Mouse (Mus musculus) limb, embryonic 10.5 days (tissue): ENCODE measurements around the gene Txnl4b. TPM values are rescaled to one million over a fixed set of nuclear protein-coding genes. Genes with fewer than 3 reads are reported as not detected.

ENCODE experiments used
- DNase-seq: peaks from one replicate; pipeline ENCODE4 v3.0.0-alpha.2; 2017; ENCODE audit warnings: low spot score
- H3K27ac ChIP-seq: fragments of 300-500 bp; sonication (generic); 2 replicates; pipeline ENCODE4 v1.5.1; 2016; ENCODE audit warnings: mild to moderate bottlenecking
- H3K27me3 ChIP-seq: fragments of 300-500 bp; sonication (generic); 2 replicates; pipeline ENCODE4 v1.6.1; 2016; ENCODE audit warnings: low read depth, mild to moderate bottlenecking; ENCODE audit not compliant: poor library complexity, severe bottlenecking
- H3K36me3 ChIP-seq: fragments of 300-500 bp; sonication (generic); 2 replicates; pipeline ENCODE4 v1.6.1; 2016; ENCODE audit warnings: mild to moderate bottlenecking, moderate library complexity
- H3K4me1 ChIP-seq: fragments of 300-500 bp; sonication (generic); 2 replicates; pipeline ENCODE4 v1.6.1; 2016
- H3K4me3 ChIP-seq: fragments of 300-500 bp; sonication (generic); 2 replicates; pipeline ENCODE4 v1.5.1; 2016; ENCODE audit warnings: mild to moderate bottlenecking, moderate library complexity
- H3K9me3 ChIP-seq: fragments of 300-500 bp; sonication (generic); replicated peaks from 2 replicates; pipeline ENCODE4 v1.6.1; 2016; ENCODE audit warnings: mild to moderate bottlenecking
- WGBS: fragments of 180-500 bp; shearing (Covaris S2); methylation state at CpG from one replicate; pipeline ENCODE4 v1.1.7; 2016; 5-methylcytosine and 5-hydroxymethylcytosine counted together
- polyA plus RNA-seq: library from polyadenylated mRNA; unstranded; fragments of >200 nt; fragmentation: Nextera tagmentation; extraction: Ambion mirVana; gene quantifications from 2 replicates; pipeline ENCODE4 v1.2.1, GENCODE M21; 2016

Gene Txnl4b
- polyA plus RNA-seq, 1 experiment from 2014 or later: 26.2 TPM

- H3K36me3 ChIP-seq: peaks cover 19% of the 10 kb centered on the region
- peak overlapping the region; percentile 70 for H3K4me3 ChIP-seq
- peaks cover 12% of the 10 kb centered on the region for H3K4me1 ChIP-seq
- no peaks in the 10 kb centered on the region for H3K9me3 ChIP-seq
- H3K27me3 ChIP-seq: no peaks in the 10 kb centered on the region
- 23% methylated on average over 5 of the region's 5 CpGs for WGBS
- peak overlapping the region; percentile 88 for H3K27ac ChIP-seq
- DNase-seq: no peak
These were observed 43.4 kb downstream of the Txnl4b start for GRCm38 (mm10) chr8:109609153-109609502.

- Histone ChIP-seq H3K4me3 (no peak within 1 kb of the TSS), H3K27me3 (no peaks in the 10 kb centered on the region), H3K36me3 (no peaks in the 10 kb centered on the region), H3K9me3 (no peaks in the 10 kb centered on the region), H3K27ac (no peak within 1 kb of the TSS), H3K4me1 (no peaks in the 10 kb centered on the region)
- DNase-seq: no peak
- 68% methylated on average over 27 of the region's 27 CpGs for WGBS
These were observed 48.8 kb downstream of the Txnl4b start, which contains the start of gene Pkd1l3 for GRCm38 (mm10) chr8:109614243-109615210. Gene Pkd1l3, plus strand, starts transcription at chr8:109614517.

- Histone ChIP-seq H3K9me3 (no peaks in the 10 kb centered on the region), H3K36me3 (no peaks in the 10 kb centered on the region), H3K4me1 (no peaks in the 10 kb centered on the region), H3K4me3 (no peak overlapping the region), H3K27ac (no peak overlapping the region), H3K27me3 (no peaks in the 10 kb centered on the region)
- DNase-seq: no peak
- WGBS: 91% methylated on average over 3 of the region's 3 CpGs
These were observed 49.9 kb downstream of the Txnl4b start for GRCm38 (mm10) chr8:109615569-109615968.

Other genes with a start within 250 kb of the Txnl4b start
- gene Pmfbp1, start 71.9 kb upstream of the Txnl4b start, polyA plus RNA-seq: 0.05 and 0.08 TPM in 2 replicates
- gene Dhx38, start within 50 bp of the Txnl4b start, polyA plus RNA-seq: 46.4 and 46.6 TPM in 2 replicates
- gene Hp, start 13.3 kb downstream of the Txnl4b start, polyA plus RNA-seq: 0.61 and 0.98 TPM in 2 replicates
- gene Dhodh, start 42.8 kb downstream of the Txnl4b start, polyA plus RNA-seq: 60.1 and 62.2 TPM in 2 replicates
- 0.21 and 0.43 TPM in 2 replicates for gene Pkd1l3, start 48.6 kb downstream of the Txnl4b start, polyA plus RNA-seq
- 134 and 153 TPM in 2 replicates for gene Ist1, start 127.4 kb downstream of the Txnl4b start, polyA plus RNA-seq
- gene Zfp821, start 139.7 kb downstream of the Txnl4b start, polyA plus RNA-seq: 34.8 and 42.5 TPM in 2 replicates
- 8.4 and 10.2 TPM in 2 replicates for gene Atxn1l, start 171.8 kb downstream of the Txnl4b start, polyA plus RNA-seq
- gene Ap1g1, start 212.7 kb downstream of the Txnl4b start, polyA plus RNA-seq: 44.0 and 50.4 TPM in 2 replicates